Mouse (Mus musculus): ENCODE measurements around the gene Atpaf1. TPM values are rescaled to one million over a fixed set of nuclear protein-coding genes. Genes with fewer than 3 reads are reported as not detected.
A peak's percentile ranks its signal among the peaks of the same experiment; 100 is the strongest.

Gene Atpaf1
- total RNA-seq (2021): 42.6 and 46.2 TPM in 2 replicates
- long read RNA-seq, experiment 1, transcript Atpaf1-203 (9 exons, 2,330 nt): major isoform, 43 of 54 reads
- long read RNA-seq, experiment 1, partial matches to known transcripts: 10 of 54 reads
- long read RNA-seq, experiment 1, other reads (novel, unspliced or antisense): 1 of 54 reads
- long read RNA-seq, experiment 2, transcript Atpaf1-203 (9 exons, 2,330 nt): major isoform, 26 of 31 reads
- long read RNA-seq, experiment 2, partial matches to known transcripts: 5 of 31 reads
- long read RNA-seq, experiment 2, other reads (novel, unspliced or antisense): 0 of 31 reads

GRCm38 (mm10) chr4:115784769-115785510 is at the start of gene Atpaf1:
Gene Atpaf1 (plus strand): TSS chr4:115784812.
- peak; percentile 89 for DNase-seq

- DNase-seq: no peak
Measured at GRCm38 (mm10) chr4:115734867-115735266, 49.7 kb upstream of the Atpaf1 start.

- peak; percentile 99 for DNase-seq
Measured at GRCm38 (mm10) chr4:115737551-115738041, 47.0 kb upstream of the Atpaf1 start, which contains the start of gene Efcab14. Gene Efcab14 (plus strand): TSS chr4:115737744.

DNA sequence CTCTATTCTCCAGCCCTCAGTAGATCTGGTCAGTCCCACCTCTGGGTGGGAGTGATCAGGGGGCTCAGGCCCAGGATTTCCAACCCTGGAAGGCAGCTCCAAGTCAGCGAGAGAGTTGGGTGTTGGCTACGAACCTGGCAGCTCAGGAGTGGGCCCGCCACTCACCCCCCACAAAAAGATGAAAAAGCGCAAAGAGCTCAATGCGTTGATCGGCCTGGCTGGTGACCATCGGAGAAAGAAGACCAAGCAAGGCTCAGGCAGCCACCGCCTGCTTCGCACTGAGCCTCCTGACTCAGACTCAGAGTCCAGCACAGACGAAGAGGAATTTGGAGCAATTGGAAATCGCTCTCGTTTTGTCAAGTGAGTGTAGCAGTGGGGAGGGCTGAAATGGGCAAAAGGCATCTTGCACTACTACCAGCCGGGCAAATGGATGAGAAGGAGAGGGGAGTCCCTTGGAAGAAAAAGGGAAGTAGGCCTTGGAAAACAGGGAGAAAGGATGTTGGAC is 46.1 kb upstream of the Atpaf1 start:
- peak; percentile 30 for DNase-seq

GRCm38 (mm10) chr4:115742658-115743057 is 42.0 kb upstream of the Atpaf1 start:
- no peak for DNase-seq

DNA sequence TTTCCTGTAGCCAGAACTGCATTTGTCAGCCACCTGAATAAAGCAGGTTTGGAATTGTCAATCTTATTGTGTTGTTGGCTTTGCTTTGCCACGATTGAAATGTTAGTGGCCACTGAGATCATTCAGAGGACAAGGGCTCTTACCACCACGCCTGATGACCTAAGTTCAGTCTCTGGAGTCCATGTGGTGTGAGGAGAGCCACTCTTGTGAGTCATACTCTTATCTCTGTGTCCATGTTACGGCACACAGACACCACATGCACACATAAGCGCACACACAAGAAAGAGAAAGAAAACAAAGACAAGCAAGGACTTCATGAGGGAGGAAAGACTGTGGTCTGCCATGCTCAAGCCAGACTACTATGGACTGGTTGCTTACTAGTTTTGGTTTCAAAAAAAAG is 41.5 kb upstream of the Atpaf1 start:
- DNase-seq: peak; percentile 29

DNA sequence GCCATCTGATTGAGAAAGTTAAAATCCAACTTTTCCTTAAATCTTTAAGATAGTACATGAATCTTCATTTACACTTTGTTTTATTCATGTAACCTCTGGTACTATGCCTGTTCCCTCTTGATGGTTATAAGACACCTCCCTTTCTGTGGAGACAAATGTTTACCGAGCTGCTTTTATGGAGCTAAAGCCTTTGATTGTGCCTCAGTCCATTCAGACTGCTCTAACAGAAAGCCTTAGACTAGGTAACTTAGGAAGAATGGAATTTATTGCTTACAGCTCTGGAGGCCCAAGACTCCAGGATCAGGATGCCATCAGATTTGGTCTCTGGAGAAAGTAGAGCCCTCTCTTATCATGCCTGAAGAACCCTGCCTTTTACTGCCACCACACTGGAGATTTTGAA is 36.4 kb upstream of the Atpaf1 start:
- DNase-seq: no peak

DNA sequence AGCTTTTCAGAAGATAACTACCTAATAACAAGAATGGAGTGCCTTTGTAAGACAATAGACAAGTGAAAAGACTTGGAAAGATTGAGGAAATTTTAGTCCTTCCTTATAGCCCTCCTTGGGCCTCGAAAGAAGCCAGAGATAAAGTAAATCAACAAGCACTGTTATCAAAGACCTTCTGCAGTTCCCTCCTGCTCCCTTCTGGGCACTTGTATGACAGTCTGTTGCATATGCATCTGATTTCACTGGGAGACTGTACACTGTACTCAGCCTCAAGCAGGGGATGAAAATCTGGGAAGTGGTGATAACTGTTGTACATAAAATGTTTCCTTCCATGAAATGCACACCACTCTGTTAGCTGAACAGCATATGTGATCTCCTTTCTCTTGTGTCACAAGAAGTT is 35.3 kb upstream of the Atpaf1 start:
- DNase-seq: no peak

GRCm38 (mm10) chr4:115754101-115754500 is 30.5 kb upstream of the Atpaf1 start:
- no peak for DNase-seq

DNA sequence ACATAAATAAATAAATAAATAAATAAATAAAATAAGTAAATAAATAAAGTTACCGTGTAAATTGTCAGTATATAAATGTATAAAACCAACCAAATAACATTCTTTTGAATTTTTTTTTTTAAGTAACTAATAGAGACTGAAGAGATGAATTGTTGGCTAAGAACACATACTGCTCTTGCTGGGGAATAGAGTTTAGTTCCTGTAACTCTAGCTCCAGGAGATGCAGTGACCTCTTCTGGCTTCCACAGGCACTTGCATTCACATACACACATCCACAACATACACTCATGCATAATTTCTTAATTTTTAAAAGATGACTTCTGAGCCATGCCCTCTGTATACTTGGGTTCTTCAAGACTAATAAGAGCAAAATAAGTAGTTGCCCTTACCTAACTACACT is 29.8 kb upstream of the Atpaf1 start:
- DNase-seq: no peak

- peak; percentile 84 for DNase-seq
Measured at GRCm38 (mm10) chr4:115761206-115761605, 23.4 kb upstream of the Atpaf1 start.

- DNase-seq: no peak
Measured at GRCm38 (mm10) chr4:115764581-115764980, 20.0 kb upstream of the Atpaf1 start.

GRCm38 (mm10) chr4:115767647-115768467 is 16.8 kb upstream of the Atpaf1 start:
- no peak for DNase-seq

DNA sequence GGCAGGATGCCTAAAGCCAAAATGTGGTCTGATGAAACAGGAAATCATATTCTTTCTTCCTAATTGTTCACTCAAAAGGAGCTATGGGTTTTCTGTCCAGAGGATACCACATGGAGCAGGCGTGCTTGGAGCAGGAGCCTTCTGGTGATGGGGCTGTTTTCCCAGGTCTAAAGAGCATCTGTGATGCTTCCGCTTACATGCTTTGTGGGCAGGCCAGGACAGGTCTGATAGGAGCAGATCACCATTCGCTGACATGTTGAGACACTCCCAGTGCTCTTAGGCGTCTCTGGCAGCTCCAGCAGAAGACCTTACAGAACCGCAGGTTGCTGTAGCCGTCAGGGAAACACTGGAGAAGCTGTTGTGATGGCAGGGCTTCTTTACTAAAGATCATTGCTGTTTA is 9.6 kb upstream of the Atpaf1 start:
- no peak for DNase-seq

DNA sequence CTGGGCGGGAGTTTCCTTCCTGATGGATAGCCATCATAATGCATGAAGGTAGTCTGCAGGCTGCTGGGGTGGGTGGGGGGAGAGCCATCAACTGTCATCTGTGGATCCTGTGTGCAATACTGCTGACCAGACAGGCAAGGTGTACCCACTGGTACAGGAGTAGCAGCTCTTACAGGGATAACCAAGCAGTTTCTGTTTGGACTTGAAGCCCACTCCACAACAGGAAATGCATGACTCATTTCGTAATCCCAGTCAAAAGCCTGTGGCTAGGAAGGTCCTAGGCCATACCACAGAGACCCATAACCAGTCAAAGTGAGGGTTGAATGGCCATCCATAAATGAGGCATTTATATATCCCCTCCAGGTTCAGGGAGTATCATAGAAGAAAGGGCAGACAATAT is 7.0 kb upstream of the Atpaf1 start:
- DNase-seq: no peak

DNA sequence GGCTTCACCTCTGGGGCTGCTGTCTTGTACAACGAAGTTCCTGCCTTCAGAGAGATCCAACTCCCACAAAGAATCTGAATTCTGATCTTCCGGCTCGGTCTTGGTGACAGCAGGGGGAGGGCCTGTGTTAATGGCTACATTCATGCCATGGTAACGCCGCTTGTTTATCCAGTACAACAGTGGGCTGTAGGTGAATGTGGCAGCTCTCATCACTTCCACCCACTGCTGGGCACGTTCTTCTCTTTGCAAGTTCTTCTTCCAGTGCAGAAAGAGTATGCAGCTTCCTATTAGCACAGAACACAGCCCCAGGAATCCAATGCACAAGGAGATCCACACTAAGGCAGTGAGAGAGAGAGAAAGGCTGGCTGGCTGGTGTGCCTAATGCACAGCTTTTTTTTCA is 4.3 kb upstream of the Atpaf1 start:
- DNase-seq: no peak

DNA sequence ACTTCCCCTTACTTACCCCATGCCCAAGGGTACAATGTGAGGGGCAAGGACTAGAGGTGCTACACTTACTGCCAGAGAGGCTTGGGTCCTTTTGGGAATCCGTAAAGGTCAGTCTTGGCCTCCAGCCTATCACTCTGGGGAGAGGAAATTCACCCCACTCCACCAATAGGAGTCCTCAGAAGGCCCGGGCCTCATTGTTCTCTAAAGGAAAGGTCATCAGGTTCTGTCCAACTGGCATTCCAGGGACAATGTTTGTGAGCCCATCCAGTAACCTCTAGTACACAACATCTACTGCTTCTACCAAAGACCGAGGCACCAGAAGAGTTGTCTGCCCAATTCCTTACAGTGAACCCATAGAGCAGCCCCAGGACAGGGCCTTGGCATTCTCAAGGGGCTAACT is 3.7 kb upstream of the Atpaf1 start, which contains the start of gene Tex38:
TSS of gene Tex38 (minus strand) at position 101 of the 400 bp plus-strand sequence.
- DNase-seq: no peak

DNA sequence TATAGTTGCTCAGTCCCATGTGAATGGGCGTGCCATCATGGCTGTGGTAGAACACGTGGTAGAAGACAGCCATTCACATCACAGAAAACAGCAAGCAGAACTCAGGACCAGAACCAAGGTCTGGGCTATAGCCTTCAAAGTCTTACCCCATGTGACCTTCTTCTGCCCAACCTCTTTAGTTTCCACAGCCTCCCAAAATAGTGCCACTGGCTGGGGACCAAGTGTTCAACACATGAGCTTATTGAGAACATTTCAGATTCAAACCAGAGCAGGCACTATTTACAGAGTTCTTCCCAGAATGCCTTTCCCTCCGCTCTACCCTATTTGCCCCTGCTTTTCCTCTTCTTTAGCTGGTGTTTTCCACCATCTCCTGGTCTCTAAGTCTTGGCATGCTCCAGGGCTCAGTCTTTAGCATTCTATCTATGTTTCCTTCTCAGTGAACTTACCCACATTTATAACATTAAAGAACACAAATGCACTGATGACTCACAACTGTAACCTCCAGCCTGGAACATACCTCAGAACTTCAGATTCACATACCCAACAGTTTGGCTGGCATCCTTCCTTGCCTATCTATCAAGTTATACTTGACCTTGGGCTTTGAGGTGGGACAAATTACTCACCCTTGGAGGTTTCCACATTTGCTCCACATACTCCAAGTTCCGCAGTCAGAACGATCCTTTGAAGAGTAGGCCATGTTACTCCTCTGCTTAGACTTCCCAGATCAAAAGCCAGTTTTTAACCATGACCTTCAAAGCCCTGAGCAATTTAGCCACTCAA is 2.4 kb upstream of the Atpaf1 start:
- DNase-seq: peak; percentile 66

GRCm38 (mm10) chr4:115785511-115786034 is 961 bp downstream of the Atpaf1 start:
- peak; percentile 29 for DNase-seq

DNA sequence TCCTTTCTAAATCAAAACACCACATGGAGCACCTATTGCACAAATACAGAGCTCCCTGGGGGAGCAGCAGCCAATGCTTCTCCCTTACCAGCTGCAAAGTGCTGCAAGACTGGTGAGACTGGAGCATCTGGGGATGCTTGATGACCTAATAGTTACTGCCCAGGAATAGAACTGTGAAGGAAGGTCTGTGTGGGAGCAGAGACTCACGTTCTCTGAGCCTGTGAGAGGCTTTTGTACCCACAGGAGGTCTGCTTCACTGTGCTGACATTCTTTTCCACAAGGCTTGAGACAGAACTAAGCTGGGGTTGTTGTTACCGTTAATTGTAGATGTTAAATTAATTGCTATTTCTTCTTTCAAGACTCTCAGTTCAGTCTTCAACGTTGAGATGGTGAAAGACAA is 6.3 kb downstream of the Atpaf1 start:
- no peak for DNase-seq

GRCm38 (mm10) chr4:115795360-115795759 is 10.7 kb downstream of the Atpaf1 start:
- DNase-seq: no peak
